Mouse (Mus musculus) small intestine, adult 2 months (tissue): Measurements from ENCODE around the gene Tomm40.

Experiments used
- CTCF ChIP-seq: fragments of 200-500 bp; IDR thresholded peaks from 2 replicates; pipeline ENCODE4 v1.5.1; 2012; ENCODE audit warnings: low read depth, mild to moderate bottlenecking, control low read depth, inconsistent platforms, low read length, moderate library complexity, mixed read lengths; ENCODE audit not compliant: insufficient replicate concordance, insufficient read length; ENCODE audit errors: extremely low read depth
- POLR2A ChIP-seq: fragments of 200-500 bp; IDR thresholded peaks from 2 replicates; pipeline ENCODE4 v1.6.1; 2012; ENCODE audit warnings: low read depth, mild to moderate bottlenecking, control low read depth, inconsistent platforms, low read length, moderate library complexity

GRCm38 (mm10) chr7:19713196-19713595 lies 2.0 kb downstream of the Tomm40 start:
- no peak for TF ChIP-seq POLR2A
- TF ChIP-seq CTCF, result peak; percentile 57; the same call in 1 of the 2 replicates
